Mouse (Mus musculus) embryonic facial prominence, embryonic 14.5 days (tissue): ENCODE results near the gene Uvssa. TPM values are rescaled to one million over a fixed set of nuclear protein-coding genes. Genes with fewer than 3 reads are reported as not detected.

Experiments used
- ATAC-seq: fragments of 200-750 bp; cut with Nextera tagmentation; 2 replicates; pipeline ENCODE4 v1.8.0; 2017; ENCODE audit warnings: low read depth, moderate number of reproducible peaks, moderate TSS enrichment
- DNase-seq: peaks from one replicate; pipeline ENCODE4 v3.0.0-alpha.2; 2015; ENCODE audit warnings: low spot score
- H3K27ac ChIP-seq: fragments of 300-500 bp; sonication (generic); replicated peaks from 2 replicates; pipeline ENCODE4 v1.5.1; 2014; ENCODE audit warnings: low read depth, mild to moderate bottlenecking, low read length, moderate library complexity
- H3K27me3 ChIP-seq: fragments of 300-500 bp; sonication (generic); replicated peaks from 2 replicates; pipeline ENCODE4 v1.6.1; 2014; ENCODE audit warnings: low read length; ENCODE audit not compliant: control insufficient read depth, insufficient read depth
- H3K36me3 ChIP-seq: fragments of 300-500 bp; sonication (generic); 2 replicates; pipeline ENCODE4 v1.6.1; 2014; ENCODE audit warnings: low read length, mixed read lengths; ENCODE audit not compliant: control insufficient read depth, insufficient read depth
- H3K4me1 ChIP-seq: fragments of 300-500 bp; sonication (generic); 2 replicates; pipeline ENCODE4 v1.6.1; 2014; ENCODE audit warnings: antibody characterized with exemption, low read length; ENCODE audit not compliant: control insufficient read depth, insufficient read depth
- H3K4me2 ChIP-seq: fragments of 300-500 bp; sonication (generic); 2 replicates; pipeline ENCODE4 v1.6.1; 2014; ENCODE audit warnings: low read depth, mild to moderate bottlenecking, low read length, moderate library complexity, mixed read lengths
- H3K4me3 ChIP-seq: fragments of 300-500 bp; sonication (generic); 2 replicates; pipeline ENCODE4 v1.5.1; 2014; ENCODE audit warnings: low read depth, mild to moderate bottlenecking, low read length
- H3K9ac ChIP-seq: fragments of 300-500 bp; sonication (generic); 2 replicates; pipeline ENCODE4 v1.6.1; 2014; ENCODE audit warnings: low read depth, mild to moderate bottlenecking, low read length, moderate library complexity, mixed read lengths
- H3K9me3 ChIP-seq: fragments of 300-500 bp; sonication (generic); 2 replicates; pipeline ENCODE4 v1.6.1; 2016; ENCODE audit warnings: low read length; ENCODE audit not compliant: control insufficient read depth
- WGBS: fragments of 180-500 bp; shearing (Covaris S2); extraction: QIAGEN DNeasy Blood & Tissue Kit; methylation state at CpG from one replicate; pipeline ENCODE4 v1.1.7; 2014; 5-methylcytosine and 5-hydroxymethylcytosine counted together
- polyA plus RNA-seq: library from polyadenylated mRNA; unstranded; fragments of >200 nt; fragmentation: Nextera tagmentation; extraction: Ambion mirVana; gene quantifications from 2 replicates; pipeline ENCODE4 v1.2.1, GENCODE M21; 2014

Uvssa gene
- polyA plus RNA-seq, 1 experiment from 2014 or later: 7.1 TPM

DNA sequence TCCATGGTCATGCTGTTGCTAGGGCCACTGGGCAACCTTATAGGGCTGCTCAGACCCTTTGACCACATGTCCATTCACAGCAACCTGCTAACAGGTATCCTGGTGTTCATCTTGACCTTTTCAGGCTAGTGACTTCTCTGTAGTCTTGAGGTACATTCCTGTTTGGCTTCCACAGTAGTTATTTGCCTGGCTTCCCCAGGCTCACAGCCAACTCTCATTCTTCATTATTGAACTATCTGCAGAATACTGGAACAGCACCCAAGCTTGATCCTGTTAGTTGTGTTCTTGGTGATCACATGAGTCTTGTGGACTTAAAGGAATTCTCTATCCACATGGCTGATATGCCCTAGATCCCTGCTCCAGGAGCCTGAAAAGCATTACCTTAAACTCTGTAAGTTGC, 34.8 kb upstream of the Uvssa start:
- H3K9me3 ChIP-seq: no peaks in the 10 kb centered on the region
- no peak for ATAC-seq
- H3K4me2 ChIP-seq: no peak overlapping the region
- no peak for DNase-seq
- H3K27me3 ChIP-seq: no peaks in the 10 kb centered on the region
- no peaks in the 10 kb centered on the region for H3K4me1 ChIP-seq
- no peak overlapping the region for H3K27ac ChIP-seq
- no peak overlapping the region for H3K4me3 ChIP-seq
- no peak overlapping the region for H3K9ac ChIP-seq
- peaks cover 23% of the 10 kb centered on the region for H3K36me3 ChIP-seq

DNA sequence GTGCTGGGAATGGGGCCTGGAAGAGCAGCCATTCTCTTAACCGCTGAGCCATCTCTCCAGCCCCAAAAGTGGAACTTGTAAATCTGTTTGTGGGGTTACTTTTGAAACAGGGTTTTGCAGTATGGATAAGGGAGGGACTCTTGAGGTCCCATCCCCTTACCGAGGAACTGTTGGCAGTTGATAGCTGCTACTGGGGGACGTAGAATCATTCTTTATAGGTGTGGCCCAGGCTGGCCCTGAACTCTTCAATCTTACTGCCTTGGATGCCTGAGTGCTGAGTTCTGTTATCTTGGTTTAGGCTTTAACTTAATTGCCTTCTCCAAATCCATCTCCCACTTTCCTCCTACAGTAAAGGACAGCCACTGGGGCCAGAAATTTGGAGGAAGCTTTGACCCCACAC, 34.3 kb upstream of the Uvssa start:
- no peak for DNase-seq
- H3K27ac ChIP-seq: no peak overlapping the region
- no peaks in the 10 kb centered on the region for H3K9me3 ChIP-seq
- H3K4me3 ChIP-seq: no peak overlapping the region
- H3K9ac ChIP-seq: no peak overlapping the region
- H3K4me1 ChIP-seq: no peaks in the 10 kb centered on the region
- no peaks in the 10 kb centered on the region for H3K27me3 ChIP-seq
- WGBS: 97% methylated on average over 3 of the region's 3 CpGs
- ATAC-seq: no peak
- H3K36me3 ChIP-seq: peaks cover 19% of the 10 kb centered on the region
- no peak overlapping the region for H3K4me2 ChIP-seq

DNA sequence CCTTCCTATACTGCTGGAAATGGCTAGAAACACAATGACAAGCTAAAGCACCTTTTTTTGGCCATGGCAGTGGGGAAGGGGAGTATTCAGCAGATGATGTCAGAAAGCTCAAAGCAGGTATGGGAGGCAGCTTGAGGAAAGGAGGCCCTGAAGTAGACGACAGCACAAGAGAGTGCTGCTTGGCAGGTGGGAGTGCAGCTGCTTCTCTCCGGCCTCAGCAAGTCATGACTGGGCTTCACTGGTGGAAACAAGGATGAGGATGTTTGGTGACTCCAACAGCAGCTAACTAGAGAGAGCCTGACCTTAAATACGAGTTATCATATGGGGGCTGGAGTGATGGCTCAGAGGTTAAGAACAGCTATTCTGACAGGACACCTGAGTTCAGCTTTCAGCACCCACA, 30.7 kb upstream of the Uvssa start:
- Histone ChIP-seq H3K4me2 (no peak overlapping the region), H3K9me3 (no peaks in the 10 kb centered on the region), H3K27ac (no peak overlapping the region), H3K9ac (no peak overlapping the region), H3K4me3 (no peak overlapping the region), H3K27me3 (no peaks in the 10 kb centered on the region), H3K4me1 (peaks cover 8% of the 10 kb centered on the region), H3K36me3 (peaks cover 14% of the 10 kb centered on the region; the same call in 1 of the 2 replicates)
- ATAC-seq: no peak
- WGBS: 79% methylated on average over 3 of the region's 3 CpGs
- DNase-seq: no peak

DNA sequence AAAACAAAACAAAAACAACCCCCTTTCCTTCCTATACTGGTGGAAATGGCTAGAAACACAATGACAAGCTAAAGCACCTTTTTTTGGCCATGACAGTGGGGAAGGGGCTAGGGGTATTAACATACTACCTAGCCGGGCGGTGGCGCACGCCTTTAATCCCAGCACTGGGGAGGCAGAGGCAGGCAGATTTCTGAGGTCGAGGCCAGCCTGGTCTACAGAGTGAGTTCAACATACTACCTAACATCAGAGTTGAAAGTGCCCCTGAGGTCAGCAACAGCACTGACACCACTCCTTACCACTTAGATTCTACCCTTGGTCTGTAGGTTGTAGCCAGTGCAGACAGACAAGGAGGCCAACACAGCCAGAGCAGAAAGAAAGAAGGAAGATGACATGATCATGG, 29.1 kb upstream of the Uvssa start:
- Histone ChIP-seq H3K36me3 (peaks cover 14% of the 10 kb centered on the region; the same call in 1 of the 2 replicates), H3K9me3 (no peaks in the 10 kb centered on the region), H3K4me3 (no peak overlapping the region), H3K4me1 (peaks cover 8% of the 10 kb centered on the region), H3K9ac (no peak overlapping the region), H3K27ac (no peak overlapping the region), H3K4me2 (no peak overlapping the region), H3K27me3 (no peaks in the 10 kb centered on the region)
- DNase-seq (no peak), ATAC-seq (no peak)
- WGBS: 98% methylated on average over 5 of the region's 5 CpGs

DNA sequence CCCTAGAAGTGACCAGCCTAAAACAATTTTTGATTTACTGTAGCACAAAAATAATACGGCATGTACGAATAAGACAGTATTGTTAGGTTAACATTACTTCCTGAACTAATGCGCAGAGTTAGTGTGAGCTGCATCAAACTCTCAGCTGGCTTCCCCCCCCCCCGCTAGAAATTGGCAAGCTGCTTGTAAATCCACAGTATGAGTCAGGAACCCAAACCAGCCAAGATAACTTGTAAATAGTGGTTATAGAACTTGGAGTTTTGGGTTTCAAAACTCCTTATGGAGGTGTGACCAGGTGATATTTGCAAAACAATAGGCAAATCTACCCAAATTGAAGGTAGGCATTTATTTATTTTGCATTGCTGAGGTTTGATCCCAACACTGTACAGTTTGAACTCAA, 28.6 kb upstream of the Uvssa start:
- Histone ChIP-seq H3K4me2 (no peak overlapping the region), H3K36me3 (peaks cover 11% of the 10 kb centered on the region; the same call in 1 of the 2 replicates), H3K27me3 (no peaks in the 10 kb centered on the region), H3K4me3 (no peak overlapping the region), H3K9ac (no peak overlapping the region), H3K27ac (no peak overlapping the region), H3K9me3 (no peaks in the 10 kb centered on the region), H3K4me1 (peaks cover 8% of the 10 kb centered on the region)
- DNase-seq: no peak
- ATAC-seq: no peak
- WGBS: 93% methylated on average over 3 of the region's 4 CpGs

DNA sequence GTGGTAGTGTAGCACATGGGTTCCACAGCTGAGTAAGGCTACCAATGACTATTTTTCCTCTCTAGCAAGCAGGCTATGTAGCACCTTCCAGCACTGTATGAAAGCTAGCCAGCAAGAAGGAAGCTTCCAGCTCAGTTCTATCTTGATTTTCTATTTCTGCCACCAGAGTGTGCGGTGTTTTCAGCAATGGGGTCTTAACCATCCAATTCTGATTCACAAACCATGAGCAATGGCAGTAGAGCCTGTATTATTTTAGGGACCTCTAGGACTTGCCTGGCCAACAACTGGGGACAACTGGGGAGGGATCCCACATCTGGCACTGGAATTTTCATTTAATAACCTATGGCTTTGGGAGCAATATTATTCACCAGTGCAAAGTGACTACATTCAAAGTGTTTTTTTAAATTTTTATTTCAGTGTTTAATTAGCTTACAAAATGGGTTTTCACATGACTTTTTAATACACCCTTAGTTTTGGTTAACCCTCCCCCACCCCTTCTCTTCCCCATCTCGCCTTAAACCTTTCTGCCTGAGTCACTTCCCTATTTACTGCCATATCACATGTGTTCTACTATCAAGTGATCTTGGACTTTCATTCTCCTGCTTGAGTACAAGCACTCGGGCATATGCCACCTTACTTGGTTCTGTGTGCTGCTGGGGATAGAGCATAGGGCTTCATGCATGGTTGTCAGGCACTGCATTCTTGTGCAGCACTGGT, 26.6 kb upstream of the Uvssa start:
- Histone ChIP-seq H3K27me3 (no peaks in the 10 kb centered on the region), H3K9me3 (no peaks in the 10 kb centered on the region), H3K9ac (no peak overlapping the region), H3K36me3 (no peaks in the 10 kb centered on the region), H3K4me1 (peaks cover 8% of the 10 kb centered on the region), H3K4me2 (no peak overlapping the region), H3K4me3 (no peak overlapping the region), H3K27ac (no peak overlapping the region)
- 84% methylated on average over 3 of the region's 3 CpGs for WGBS
- ATAC-seq (no peak), DNase-seq (no peak)

DNA sequence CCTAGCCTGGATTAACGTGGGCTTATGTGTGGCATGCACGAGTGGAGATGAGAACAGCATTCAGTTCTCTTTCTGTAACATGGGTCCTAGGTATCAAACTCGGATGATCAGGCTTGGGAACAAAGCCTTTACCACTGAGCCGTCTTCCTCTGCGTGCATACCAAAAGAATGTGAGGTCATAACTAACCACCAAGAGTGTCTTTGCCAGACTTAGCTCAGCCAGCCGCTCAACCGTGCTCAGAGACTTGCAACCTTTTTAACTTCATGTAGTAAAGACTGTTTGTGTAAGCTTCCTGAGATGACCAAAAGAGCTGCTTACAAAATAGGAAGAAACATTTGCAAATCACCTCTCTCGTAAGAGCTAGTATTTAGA, 26.1 kb upstream of the Uvssa start:
- ATAC-seq: no peak; the same call in 1 of the 2 replicates
- Histone ChIP-seq H3K4me2 (no peak overlapping the region), H3K27me3 (no peaks in the 10 kb centered on the region), H3K9me3 (no peaks in the 10 kb centered on the region), H3K9ac (no peak overlapping the region), H3K36me3 (no peaks in the 10 kb centered on the region), H3K27ac (no peak overlapping the region), H3K4me1 (peaks cover 8% of the 10 kb centered on the region), H3K4me3 (no peak overlapping the region)
- no peak for DNase-seq
- WGBS: 62% methylated on average over 8 of the region's 8 CpGs

DNA sequence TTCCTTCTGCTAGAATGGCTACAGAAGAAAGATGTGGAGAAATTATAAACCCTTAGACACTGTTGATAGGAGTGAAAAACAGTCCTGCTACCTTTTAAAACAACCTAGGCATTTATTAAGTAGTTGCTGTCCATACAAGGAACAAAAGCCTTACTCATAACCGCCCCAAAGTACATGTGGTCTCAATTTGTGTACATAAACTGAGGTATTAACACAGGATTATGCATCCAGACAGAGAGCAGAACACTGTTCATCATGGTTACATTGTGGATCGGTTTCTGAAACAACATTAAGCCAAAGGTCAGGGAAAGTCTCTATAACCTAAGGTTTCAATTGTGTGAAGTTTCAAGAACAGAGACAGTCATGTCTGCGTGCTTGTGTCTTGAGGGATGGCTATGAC, 25.3 kb upstream of the Uvssa start:
- H3K9ac ChIP-seq: no peak overlapping the region
- no peak overlapping the region for H3K4me3 ChIP-seq
- ATAC-seq: no peak
- WGBS: 34% methylated on average over 3 of the region's 3 CpGs
- H3K27me3 ChIP-seq: no peaks in the 10 kb centered on the region
- H3K4me1 ChIP-seq: peaks cover 8% of the 10 kb centered on the region
- H3K36me3 ChIP-seq: no peaks in the 10 kb centered on the region
- no peak overlapping the region for H3K4me2 ChIP-seq
- H3K27ac ChIP-seq: no peak overlapping the region
- DNase-seq: no peak
- no peaks in the 10 kb centered on the region for H3K9me3 ChIP-seq

DNA sequence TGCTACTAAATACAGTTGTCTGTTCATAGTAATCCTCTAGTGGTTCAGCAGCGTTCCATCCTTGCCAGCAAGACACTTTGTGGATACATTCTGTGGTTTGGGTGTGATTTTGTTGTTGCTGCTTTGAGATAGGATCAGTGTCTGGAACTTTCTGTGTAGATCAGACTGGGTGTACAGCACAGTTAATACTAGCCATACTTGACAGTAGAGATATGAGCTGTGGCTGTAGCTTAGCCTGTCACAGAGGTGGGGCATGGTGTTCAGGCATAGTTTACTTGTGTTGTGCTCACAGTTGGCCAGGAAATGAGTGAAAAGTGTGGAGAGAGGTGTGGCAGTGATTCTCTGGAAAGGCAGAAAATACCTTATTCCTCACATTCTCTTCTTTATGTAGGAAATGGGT, 20.9 kb upstream of the Uvssa start:
- Histone ChIP-seq H3K27me3 (no peaks in the 10 kb centered on the region), H3K4me2 (no peak overlapping the region), H3K9me3 (no peaks in the 10 kb centered on the region), H3K4me1 (no peaks in the 10 kb centered on the region), H3K36me3 (peaks cover 39% of the 10 kb centered on the region), H3K27ac (no peak overlapping the region), H3K4me3 (no peak overlapping the region), H3K9ac (no peak overlapping the region)
- WGBS: 75% methylated on average over 1 of the region's 1 CpGs
- no peak for DNase-seq
- no peak for ATAC-seq
